Mouse (Mus musculus) forebrain, embryonic 15.5 days (tissue): ENCODE results near the gene Borcs5. TPM values are rescaled to one million over a fixed set of nuclear protein-coding genes. Genes with fewer than 3 reads are reported as not detected.

Source experiments
- ATAC-seq: fragments of 200-750 bp; cut with Nextera tagmentation; replicated peaks from 2 replicates; pipeline ENCODE4 v1.8.0; 2017; ENCODE audit warnings: mild to moderate bottlenecking, moderate TSS enrichment, moderate library complexity
- H3K27ac ChIP-seq: fragments of 300-500 bp; sonication (generic); replicated peaks from 2 replicates; pipeline ENCODE4 v1.5.1; 2015; ENCODE audit warnings: mild to moderate bottlenecking, inconsistent platforms
- H3K27me3 ChIP-seq: fragments of 300-500 bp; sonication (generic); 2 replicates; pipeline ENCODE4 v1.6.1; 2015; ENCODE audit warnings: inconsistent platforms
- H3K36me3 ChIP-seq: fragments of 300-500 bp; sonication (generic); 2 replicates; pipeline ENCODE4 v1.6.1; 2015; ENCODE audit warnings: mild to moderate bottlenecking, inconsistent platforms
- H3K4me1 ChIP-seq: fragments of 300-500 bp; sonication (generic); 2 replicates; pipeline ENCODE4 v1.6.1; 2015; ENCODE audit warnings: inconsistent platforms
- H3K4me2 ChIP-seq: fragments of 300-500 bp; sonication (generic); replicated peaks from 2 replicates; pipeline ENCODE4 v1.6.1; 2015; ENCODE audit warnings: mild to moderate bottlenecking, inconsistent platforms
- H3K4me3 ChIP-seq: fragments of 300-500 bp; sonication (generic); 2 replicates; pipeline ENCODE4 v1.5.1; 2015; ENCODE audit warnings: mild to moderate bottlenecking, inconsistent platforms
- H3K9ac ChIP-seq: fragments of 300-500 bp; sonication (generic); replicated peaks from 2 replicates; pipeline ENCODE4 v1.6.1; 2015; ENCODE audit warnings: mild to moderate bottlenecking, inconsistent platforms
- H3K9me3 ChIP-seq: fragments of 300-500 bp; sonication (generic); 2 replicates; pipeline ENCODE4 v1.6.1; 2016; ENCODE audit warnings: inconsistent platforms
- WGBS: fragments of 180-500 bp; shearing (Covaris S2); methylation state at CpG from one replicate; pipeline ENCODE4 v1.1.7; 2015; ENCODE audit warnings: mixed read lengths; 5-methylcytosine and 5-hydroxymethylcytosine counted together
- polyA plus RNA-seq: library from polyadenylated mRNA; unstranded; fragments of >200 nt; fragmentation: Nextera tagmentation; extraction: Ambion mirVana; gene quantifications from 2 replicates; pipeline ENCODE4 v1.2.1, GENCODE M21; 2015

Gene Borcs5
- polyA plus RNA-seq, 1 experiment from 2014 or later = 45.8 TPM

DNA sequence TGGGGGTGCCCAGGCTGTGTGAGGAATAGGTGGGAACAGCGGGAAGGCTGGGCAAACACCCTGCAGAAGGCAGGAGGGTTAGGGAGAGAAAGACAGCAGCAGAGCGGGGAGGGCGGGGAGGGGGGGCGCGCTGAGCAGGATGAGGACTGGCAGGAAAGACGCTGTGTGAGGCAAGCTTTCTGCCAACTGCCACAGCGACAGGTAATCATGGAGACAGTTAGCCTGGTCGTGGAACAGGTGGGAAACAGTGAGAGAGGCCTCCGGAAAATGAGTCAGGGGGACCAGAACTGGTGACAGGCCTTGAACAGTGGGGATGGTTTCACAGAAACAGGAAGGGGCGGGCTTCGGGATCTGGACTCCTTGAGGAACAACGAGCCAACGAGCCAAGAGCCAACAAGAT lies 27.4 kb upstream of the Borcs5 start:
- no peaks in the 10 kb centered on the region for H3K27me3 ChIP-seq
- 76% methylated on average over 13 of the region's 13 CpGs for WGBS

DNA sequence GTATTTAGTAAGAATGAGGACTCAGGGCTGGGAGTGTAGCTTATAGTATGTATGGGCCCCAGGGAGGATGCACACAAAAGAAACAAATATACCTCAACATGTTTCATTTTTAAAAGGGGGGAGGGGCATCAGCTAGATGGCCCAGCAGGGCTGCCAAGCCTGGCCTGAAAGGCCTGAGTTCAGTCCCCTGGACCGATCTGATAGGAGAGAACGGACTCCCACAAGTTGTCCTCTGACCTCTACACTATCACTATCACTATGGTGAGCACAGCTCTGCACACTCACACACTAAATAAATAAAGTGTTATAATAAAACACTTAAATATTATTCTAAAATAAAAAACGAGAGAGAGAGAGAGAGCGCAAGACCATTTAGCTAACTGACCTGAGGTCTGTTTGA lies 25.0 kb upstream of the Borcs5 start:
- Histone ChIP-seq H3K9ac (no peak overlapping the region), H3K27ac (no peak overlapping the region), H3K4me2 (no peak overlapping the region), H3K4me3 (no peak overlapping the region), H3K4me1 (no peaks in the 10 kb centered on the region), H3K36me3 (no peaks in the 10 kb centered on the region), H3K9me3 (no peaks in the 10 kb centered on the region), H3K27me3 (no peaks in the 10 kb centered on the region)
- no peak for ATAC-seq
- 89% methylated on average over 4 of the region's 4 CpGs for WGBS

More for the DNA sequence above, 27.4 kb upstream of the Borcs5 start:
- Histone ChIP-seq H3K27ac (no peak overlapping the region), H3K4me1 (no peaks in the 10 kb centered on the region), H3K9ac (no peak overlapping the region), H3K9me3 (no peaks in the 10 kb centered on the region), H3K36me3 (no peaks in the 10 kb centered on the region), H3K4me2 (no peak overlapping the region), H3K4me3 (no peak overlapping the region)
- no peak; the same call in 1 of the 2 replicates for ATAC-seq

- Histone ChIP-seq H3K9me3 (no peaks in the 10 kb centered on the region), H3K9ac (no peak overlapping the region), H3K4me3 (no peak overlapping the region), H3K4me1 (no peaks in the 10 kb centered on the region), H3K27ac (no peak overlapping the region), H3K27me3 (no peaks in the 10 kb centered on the region), H3K4me2 (no peak overlapping the region; the same call in 1 of the 2 replicates), H3K36me3 (no peaks in the 10 kb centered on the region)
- WGBS = 21% methylated on average over 16 of the region's 16 CpGs
- peak; percentile 55; the same call in 1 of the 2 replicates for ATAC-seq
These were observed 24.3 kb upstream of the Borcs5 start for GRCm38 (mm10) chr6:134614723-134615648.

DNA sequence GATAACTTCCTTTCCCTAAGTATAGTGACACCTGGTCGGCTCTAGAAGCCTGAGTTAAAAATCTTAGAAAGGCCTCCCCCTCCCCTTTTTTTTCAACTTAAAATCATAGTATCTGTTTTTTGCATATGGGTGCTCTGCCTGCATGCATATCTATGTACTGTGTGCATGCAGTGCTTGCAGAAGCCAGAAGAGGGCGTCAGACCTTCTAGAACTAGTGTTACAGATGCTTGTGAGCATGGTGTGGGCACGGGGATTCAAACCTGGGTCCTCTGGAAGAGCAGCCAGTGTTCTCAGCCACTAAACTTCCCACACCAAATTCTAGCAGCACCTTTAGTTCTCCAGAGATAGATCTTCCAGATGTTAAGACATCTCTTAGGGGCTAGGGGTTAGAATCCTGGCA lies 21.7 kb upstream of the Borcs5 start:
- Histone ChIP-seq H3K36me3 (no peaks in the 10 kb centered on the region), H3K27ac (no peak overlapping the region), H3K4me3 (no peak overlapping the region), H3K27me3 (no peaks in the 10 kb centered on the region), H3K9ac (no peak overlapping the region), H3K4me2 (no peak overlapping the region), H3K9me3 (no peaks in the 10 kb centered on the region), H3K4me1 (no peaks in the 10 kb centered on the region)
- WGBS = 55% methylated on average over 3 of the region's 3 CpGs
- no peak for ATAC-seq

DNA sequence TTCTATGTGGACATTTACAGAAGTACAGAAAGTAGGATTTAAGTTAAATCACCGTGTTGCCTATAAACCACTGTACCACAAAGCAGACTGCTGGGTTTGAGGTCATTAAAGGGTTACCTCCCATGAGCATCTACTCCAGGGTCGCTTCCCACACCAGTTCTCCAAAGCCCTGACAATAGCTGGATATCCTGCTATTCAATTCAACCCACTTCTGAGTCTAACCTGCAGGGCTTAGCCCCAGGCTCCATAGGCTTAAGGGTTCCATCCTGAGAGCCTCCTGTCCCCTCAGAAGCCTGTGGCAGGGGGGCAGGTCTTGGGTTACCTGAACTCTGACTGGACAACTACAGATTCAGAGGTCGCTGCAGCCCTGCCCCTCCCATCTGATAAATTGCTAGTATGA lies 19.2 kb upstream of the Borcs5 start:
- ATAC-seq = no peak
- no peaks in the 10 kb centered on the region for H3K27me3 ChIP-seq
- no peaks in the 10 kb centered on the region for H3K36me3 ChIP-seq
- no peak overlapping the region for H3K9ac ChIP-seq
- H3K4me1 ChIP-seq = no peaks in the 10 kb centered on the region
- no peaks in the 10 kb centered on the region for H3K9me3 ChIP-seq
- H3K4me2 ChIP-seq = no peak overlapping the region
- 73% methylated on average over 3 of the region's 3 CpGs for WGBS
- no peak overlapping the region for H3K27ac ChIP-seq
- H3K4me3 ChIP-seq = no peak overlapping the region

DNA sequence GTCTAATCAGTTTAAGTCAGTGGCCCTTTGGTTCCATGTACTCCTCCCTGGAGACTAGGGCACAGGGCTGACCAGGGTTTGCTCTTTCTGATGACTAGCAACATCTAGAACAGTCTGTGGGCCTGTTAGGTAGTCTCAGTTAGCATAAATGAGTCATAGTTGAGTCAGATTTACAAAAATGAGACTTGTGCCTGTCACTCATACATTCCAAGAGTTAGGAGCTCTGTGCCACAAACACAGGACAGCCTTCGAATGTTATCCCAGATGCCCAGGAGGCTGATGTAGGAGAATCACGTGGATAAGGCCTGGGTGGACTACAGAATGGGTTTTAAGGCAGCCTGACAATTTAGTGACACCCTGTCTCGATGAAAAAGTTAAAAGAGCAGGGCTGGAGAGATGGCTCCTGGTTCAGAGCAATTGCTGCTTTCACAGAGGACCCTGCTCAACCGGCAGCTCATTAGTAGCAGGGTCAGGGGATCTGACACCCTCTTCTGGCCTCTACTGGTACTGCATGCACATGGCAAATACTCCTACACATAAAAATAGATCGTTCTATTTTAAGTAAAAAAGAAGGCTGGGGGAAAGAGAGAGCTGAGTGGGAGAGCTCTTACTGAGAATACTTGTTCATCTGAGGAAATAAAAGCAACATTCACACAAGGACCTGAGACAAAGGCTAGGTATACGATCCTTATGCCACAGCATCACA lies 18.3 kb upstream of the Borcs5 start:
- Histone ChIP-seq H3K4me3 (no peak overlapping the region), H3K27ac (no peak overlapping the region), H3K9ac (no peak overlapping the region), H3K9me3 (no peaks in the 10 kb centered on the region), H3K36me3 (no peaks in the 10 kb centered on the region), H3K27me3 (no peaks in the 10 kb centered on the region), H3K4me2 (no peak overlapping the region), H3K4me1 (no peaks in the 10 kb centered on the region)
- ATAC-seq = no peak
- WGBS = 68% methylated on average over 6 of the region's 6 CpGs

DNA sequence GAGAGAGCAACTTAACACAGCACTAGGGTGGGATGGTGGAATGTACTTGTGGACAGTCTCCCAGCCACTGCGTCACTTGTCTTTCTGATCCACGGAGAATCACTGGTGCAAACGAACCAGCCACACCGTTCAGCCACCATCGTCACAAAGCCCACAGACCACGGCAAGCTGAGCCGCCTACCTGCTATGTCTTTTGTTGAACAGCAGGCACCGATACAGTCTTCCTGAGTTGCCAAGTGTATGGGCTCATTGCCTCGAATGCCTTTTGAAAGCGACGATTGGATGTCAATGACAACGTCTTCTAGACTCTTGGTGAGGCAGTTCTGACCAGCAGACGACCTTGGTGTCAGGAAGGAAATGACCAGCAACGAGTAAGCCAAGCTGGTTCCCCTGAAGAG lies 17.8 kb upstream of the Borcs5 start:
- no peaks in the 10 kb centered on the region for H3K27me3 ChIP-seq
- no peak for ATAC-seq
- H3K27ac ChIP-seq = no peak overlapping the region
- WGBS = 80% methylated on average over 14 of the region's 14 CpGs
- H3K36me3 ChIP-seq = no peaks in the 10 kb centered on the region
- no peak overlapping the region for H3K4me3 ChIP-seq
- no peak overlapping the region for H3K9ac ChIP-seq
- H3K4me2 ChIP-seq = no peak overlapping the region
- H3K9me3 ChIP-seq = no peaks in the 10 kb centered on the region
- H3K4me1 ChIP-seq = no peaks in the 10 kb centered on the region

DNA sequence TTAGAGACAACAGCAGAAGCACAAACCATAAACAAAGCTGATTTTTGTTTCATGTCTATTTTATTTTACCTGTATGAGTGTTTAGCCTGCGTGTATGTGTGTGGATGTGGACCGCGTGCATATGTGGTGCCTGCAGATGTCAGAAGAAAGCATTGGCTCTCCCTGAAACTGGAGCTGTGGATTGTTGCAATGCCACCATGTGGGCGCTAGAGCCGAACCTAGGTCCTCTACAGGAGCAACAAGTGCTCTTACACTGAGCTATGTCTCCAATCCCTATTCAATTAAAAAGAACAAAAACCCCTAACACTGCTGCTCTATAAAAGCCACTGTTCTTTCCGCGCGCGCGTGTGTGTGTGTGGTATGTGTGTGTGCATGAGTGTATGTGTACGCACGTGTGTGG lies 13.9 kb upstream of the Borcs5 start:
- 58% methylated on average over 12 of the region's 12 CpGs for WGBS
- Histone ChIP-seq H3K27me3 (no peaks in the 10 kb centered on the region), H3K9me3 (no peaks in the 10 kb centered on the region), H3K4me2 (no peak overlapping the region), H3K9ac (no peak overlapping the region), H3K4me1 (no peaks in the 10 kb centered on the region), H3K4me3 (no peak overlapping the region), H3K27ac (no peak overlapping the region), H3K36me3 (no peaks in the 10 kb centered on the region)
- ATAC-seq = no peak

GRCm38 (mm10) chr6:134626564-134626963 lies 12.7 kb upstream of the Borcs5 start:
- 96% methylated on average over 1 of the region's 1 CpGs for WGBS

DNA sequence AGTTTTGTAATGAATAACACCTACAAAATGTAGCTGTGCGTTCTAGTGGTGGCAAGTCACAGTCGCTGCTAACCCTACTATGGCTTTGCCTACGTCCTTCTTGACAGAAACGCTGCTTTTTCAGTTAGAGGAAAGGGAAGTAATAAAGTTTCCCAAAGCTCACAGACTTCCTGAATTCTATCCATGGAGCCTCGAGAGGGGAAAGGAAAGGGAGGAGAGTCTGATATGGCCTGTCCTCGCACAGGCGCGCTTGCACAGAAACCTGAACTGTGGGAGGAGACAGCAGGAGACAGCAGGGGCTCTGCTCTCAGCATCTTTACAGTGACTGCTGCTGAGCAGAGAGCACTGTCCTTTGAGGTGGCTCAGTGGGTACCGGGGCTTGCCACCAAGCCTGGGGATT lies 8.9 kb upstream of the Borcs5 start:
- no peak overlapping the region for H3K9ac ChIP-seq
- 0 out of 2 replicates have a peak, but pooled peaks cover 3% of the 10 kb centered on the region for H3K27me3 ChIP-seq
- H3K4me2 ChIP-seq = no peak overlapping the region
- H3K4me1 ChIP-seq = peaks cover 14% of the 10 kb centered on the region
- no peak overlapping the region for H3K4me3 ChIP-seq
- no peaks in the 10 kb centered on the region for H3K36me3 ChIP-seq
- H3K9me3 ChIP-seq = no peaks in the 10 kb centered on the region
- 80% methylated on average over 9 of the region's 9 CpGs for WGBS
- no peak overlapping the region for H3K27ac ChIP-seq
- no peak for ATAC-seq

More at GRCm38 (mm10) chr6:134626564-134626963, 12.7 kb upstream of the Borcs5 start:
- Histone ChIP-seq H3K4me1 (peaks cover under 1% of the 10 kb centered on the region; the same call in 1 of the 2 replicates), H3K36me3 (no peaks in the 10 kb centered on the region), H3K27me3 (0 out of 2 replicates have a peak, but pooled peaks cover 2% of the 10 kb centered on the region), H3K9ac (no peak overlapping the region), H3K27ac (no peak overlapping the region), H3K4me3 (no peak overlapping the region), H3K9me3 (no peaks in the 10 kb centered on the region), H3K4me2 (no peak overlapping the region)
- no peak for ATAC-seq

GRCm38 (mm10) chr6:134631947-134632687 lies 7.2 kb upstream of the Borcs5 start, which contains the start of gene Mansc1:
Gene Mansc1 (minus strand): TSS chr6:134632488.
- Histone ChIP-seq H3K27ac (no peak within 1 kb of the TSS), H3K9me3 (no peaks in the 10 kb centered on the region), H3K36me3 (no peaks in the 10 kb centered on the region), H3K9ac (peak within 1 kb of the TSS; percentile 47), H3K4me2 (peak within 1 kb of the TSS; percentile 75), H3K27me3 (0 out of 2 replicates have a peak, but pooled peaks cover 3% of the 10 kb centered on the region), H3K4me1 (peaks cover 14% of the 10 kb centered on the region), H3K4me3 (peak within 1 kb of the TSS; percentile 47)
- peak; percentile 74 for ATAC-seq
- under 1% methylated on average over 46 of the region's 46 CpGs for WGBS
